Mouse (Mus musculus): Measurements from ENCODE around the gene Mesd.

Mesd gene

DNA sequence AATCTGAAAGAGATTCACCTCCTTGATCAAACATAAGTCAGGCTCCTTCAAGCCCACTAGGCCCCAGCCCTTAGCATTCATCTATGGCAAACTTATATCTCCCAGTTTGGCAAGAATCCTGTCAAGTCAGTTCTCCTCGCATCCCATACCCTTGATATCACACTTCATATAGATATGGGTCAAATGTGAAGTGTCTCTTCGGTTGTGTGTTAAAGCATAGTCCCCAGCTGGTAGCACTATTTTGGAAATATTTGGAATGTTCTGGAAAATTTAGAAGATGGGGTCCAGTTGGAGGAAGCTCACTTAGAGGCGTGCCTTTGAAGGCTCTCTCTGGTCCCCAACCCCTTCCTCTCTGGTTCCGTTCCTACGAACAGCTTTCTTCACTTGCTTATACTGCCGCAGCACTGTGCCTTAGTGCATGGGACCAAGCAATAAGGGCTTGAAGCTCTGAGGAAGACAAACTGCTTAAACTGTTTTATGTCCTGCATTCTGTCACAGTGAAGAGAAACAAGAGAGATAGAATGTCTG is 29.2 kb downstream of the Mesd start:
- DNase-seq (ENCODE audit: low spot score in 2 of 2), result no peak

DNA sequence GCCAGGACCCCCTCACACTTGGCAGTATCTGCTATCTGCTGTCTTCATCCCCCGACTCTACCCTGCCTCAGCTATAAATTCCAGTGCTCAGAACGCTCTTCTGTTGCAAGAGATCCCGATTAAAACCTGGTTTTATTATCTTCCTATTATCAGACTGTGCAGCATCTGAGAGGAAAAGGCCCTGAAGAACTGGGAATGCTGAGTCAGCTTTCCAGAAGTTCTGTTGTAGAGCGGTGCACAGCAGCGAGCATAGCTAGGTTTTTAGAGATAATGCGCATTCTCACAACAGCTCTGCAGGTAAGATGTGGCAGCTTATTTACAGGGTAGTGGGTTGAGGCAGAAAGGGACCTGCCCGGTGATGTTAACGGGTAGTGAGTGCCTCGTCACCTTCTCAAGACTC is 29.7 kb downstream of the Mesd start:
- DNase-seq (ENCODE audit: low spot score in 2 of 2), result no peak

DNA sequence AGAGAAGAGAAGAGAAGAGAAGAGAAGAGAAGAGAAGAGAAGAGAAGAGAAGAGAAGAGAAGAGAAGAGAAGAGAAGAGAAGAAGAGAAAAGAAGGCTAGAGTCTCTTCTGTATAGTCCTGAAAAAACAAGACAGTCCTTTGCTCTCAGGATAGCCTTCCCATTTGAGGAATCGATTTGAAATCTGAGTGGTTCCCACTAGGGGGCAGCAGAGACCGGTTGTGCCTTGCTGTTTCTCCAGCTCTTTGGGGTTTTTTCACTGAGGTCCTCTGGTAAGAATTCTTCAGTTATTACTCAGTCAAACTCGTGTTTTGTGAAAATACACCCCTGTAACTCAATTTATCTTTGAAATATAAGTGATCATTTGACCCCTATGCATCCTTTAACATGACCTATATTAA is 30.3 kb downstream of the Mesd start:
- DNase-seq (ENCODE audit: low spot score in 2 of 2), result peak; percentile 86 to 93

DNA sequence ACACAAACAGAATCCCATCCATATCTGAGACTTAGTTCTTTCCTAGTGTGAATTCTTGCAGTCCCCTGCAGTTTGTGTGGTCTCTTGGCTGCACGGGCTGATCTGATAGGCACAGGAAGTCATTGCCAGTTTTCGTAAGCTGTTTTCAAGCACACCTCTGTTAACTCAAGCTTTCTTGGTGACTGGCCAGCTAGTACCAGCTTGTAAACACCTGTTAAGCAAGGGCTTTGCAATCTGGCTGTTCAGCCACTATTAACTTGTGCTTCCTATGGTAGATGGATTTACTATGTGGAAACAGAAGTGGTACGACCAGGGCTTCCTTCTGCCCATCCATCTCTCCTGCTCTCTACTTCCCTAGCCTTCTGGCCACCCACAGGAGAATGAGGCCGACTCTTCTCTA is 36.0 kb downstream of the Mesd start:
- DNase-seq (ENCODE audit: low spot score in 2 of 2), result no peak

DNA sequence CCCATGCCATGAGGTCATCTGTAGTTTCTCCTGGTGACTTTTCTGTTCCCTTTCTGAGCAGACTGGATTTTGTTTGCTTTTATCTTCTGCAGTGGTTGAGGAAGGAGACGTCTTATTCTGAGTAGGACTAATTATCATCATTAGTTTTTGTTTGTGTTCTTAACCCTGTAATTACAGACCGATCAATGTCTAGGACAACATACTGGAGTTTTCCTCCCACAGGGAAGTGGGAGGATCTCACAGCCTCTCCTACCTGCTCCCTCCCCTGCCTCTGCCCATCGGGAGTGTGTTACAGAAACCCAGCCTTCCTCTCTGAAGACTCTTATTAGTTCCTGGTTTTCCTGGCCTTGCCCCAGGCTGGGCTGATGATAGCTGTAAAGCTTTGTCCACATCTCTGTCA is 37.4 kb downstream of the Mesd start:
- no peak for DNase-seq (ENCODE audit: low spot score in 2 of 2)

DNA sequence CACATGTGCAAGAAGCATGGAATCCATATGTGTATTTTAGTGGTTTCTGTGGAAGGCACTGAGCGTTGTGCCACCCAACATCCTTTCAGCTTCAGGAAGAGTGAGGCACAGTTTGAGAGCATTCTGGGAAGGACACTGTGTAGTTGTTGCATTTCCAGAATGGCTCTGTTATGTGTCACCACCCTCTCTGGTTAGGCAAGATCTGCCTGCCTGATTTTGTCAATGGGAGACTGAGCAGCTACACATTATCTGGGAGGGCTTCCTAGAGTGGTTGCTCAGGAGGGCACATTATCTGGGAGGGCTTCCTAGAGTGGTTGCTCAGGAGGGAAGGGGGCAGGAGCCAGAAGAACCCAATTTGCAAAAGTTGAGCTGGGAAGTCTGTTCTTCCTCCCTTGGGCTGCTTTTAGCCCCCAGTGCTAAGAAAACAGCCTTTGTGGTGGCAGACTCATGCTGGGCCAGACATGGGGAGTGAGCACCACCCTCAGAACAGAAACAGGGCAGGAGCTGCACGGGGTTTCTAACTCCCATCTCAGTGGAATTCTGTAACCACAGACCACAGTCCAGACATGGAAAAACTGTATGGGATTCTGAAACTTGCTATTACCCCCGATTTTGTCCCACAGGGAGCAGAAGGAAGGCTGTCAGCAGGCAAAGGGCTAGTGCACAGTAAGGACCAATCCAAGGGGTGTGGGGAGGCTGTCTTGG is 54.9 kb downstream of the Mesd start:
- no peak for DNase-seq (ENCODE audit: low spot score in 2 of 2)

DNA sequence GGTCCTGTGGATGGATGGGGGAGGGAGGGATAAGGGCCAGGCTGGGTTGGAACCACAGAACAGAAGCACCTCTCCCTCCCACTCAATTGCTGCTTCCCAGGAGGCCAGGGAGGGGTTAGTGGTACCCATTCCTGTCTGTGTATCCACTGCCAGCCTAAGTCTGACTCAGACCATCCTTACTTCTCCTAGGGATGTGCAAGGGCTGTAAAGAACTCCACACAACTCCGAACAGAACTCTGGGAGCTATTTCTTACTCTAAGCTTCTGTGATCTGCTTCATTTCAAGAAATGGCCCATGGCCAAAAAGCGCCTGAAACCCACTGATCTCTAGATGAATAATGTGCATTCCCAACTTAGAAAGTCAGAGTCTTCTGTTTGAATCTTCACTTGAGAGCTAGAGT is 55.9 kb downstream of the Mesd start:
- no peak for DNase-seq (ENCODE audit: low spot score in 2 of 2)

DNA sequence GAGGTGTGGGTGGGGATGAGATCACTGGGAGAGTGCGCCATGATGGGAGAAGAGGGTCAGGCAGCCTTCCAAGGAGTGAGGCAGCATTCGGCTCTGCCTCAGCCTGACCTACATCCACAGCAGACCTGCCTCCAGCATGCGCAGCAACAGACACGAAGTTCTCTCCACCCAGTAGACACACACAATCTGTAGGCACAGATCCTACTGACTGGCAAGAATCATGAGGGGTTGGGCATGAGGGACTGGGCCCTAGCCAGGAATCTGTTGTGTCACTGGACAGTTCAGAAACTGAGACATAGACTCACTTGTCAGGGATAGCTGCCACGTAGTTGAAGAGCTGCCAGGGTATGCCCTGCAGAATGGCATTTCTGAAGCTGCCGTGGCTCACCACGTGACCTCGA is 57.4 kb downstream of the Mesd start:
- DNase-seq (ENCODE audit: low spot score in 2 of 2), result no peak

DNA sequence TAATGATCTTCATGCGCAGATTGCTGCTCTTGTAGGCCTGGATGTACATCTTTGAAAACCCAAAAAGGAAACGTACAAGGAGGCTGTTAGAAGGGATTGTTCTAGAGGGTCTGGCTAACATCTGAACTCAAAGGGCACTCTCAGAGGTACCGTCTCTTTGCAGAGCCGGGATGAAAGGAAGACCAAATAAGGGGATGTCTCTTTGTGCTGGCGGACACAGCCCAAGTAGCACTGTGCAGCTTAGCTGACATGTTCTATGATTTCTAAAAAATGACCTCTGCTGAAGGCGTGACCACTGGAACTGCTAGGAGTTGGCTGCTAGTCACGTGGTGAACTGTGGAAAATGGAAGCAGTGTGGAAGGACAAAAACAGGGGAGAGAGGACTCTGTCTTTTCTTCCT is 64.5 kb downstream of the Mesd start:
- no peak for DNase-seq (ENCODE audit: low spot score in 2 of 2)

DNA sequence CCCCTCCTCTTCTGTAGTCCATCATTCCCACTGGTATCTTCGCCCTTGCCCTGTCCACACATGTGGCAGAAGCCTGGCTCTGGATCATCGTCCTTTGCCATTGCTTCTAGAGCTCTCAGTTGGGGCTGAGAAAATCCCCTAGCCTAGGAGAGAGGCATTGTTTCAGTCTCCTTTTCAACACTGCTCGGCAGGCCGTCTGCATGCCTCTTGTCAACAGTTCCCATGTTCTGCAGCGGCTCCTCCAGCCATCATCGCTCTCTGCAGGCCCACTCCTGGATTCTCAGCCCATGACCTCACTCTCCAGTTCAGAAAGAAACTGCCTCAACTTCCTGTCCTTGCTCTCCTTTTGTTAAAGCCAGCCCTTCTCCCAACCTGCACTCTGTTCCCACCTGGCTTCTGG is 65.4 kb downstream of the Mesd start:
- DNase-seq (ENCODE audit: low spot score in 2 of 2), result no peak

All from right cerebral cortex, postnatal 10 days (tissue).